Mouse (Mus musculus) frontal cortex, adult 2 months (tissue): ENCODE measurements around the gene Mb21d2. TPM values are rescaled to one million over a fixed set of nuclear protein-coding genes. Genes with fewer than 3 reads are reported as not detected.
A peak's percentile ranks its signal among the peaks of the same experiment; 100 is the strongest.

Source experiments
- DNase-seq, 2 experiments: peaks; one replicate each; pipeline ENCODE4 v3.0.0; 2022; ENCODE audit warnings: low spot score in 1 of 2; ENCODE audit errors: extremely low spot score in 1 of 2
- polyA plus RNA-seq: library from polyadenylated mRNA; depleted of rRNA; stranded (reverse); fragments of >200 nt; gene quantifications from 2 replicates; pipeline ENCODE4 v1.2.3, GENCODE M21; 2012

Mb21d2 gene
- polyA plus RNA-seq, 1 experiment = 20.1 TPM

DNA sequence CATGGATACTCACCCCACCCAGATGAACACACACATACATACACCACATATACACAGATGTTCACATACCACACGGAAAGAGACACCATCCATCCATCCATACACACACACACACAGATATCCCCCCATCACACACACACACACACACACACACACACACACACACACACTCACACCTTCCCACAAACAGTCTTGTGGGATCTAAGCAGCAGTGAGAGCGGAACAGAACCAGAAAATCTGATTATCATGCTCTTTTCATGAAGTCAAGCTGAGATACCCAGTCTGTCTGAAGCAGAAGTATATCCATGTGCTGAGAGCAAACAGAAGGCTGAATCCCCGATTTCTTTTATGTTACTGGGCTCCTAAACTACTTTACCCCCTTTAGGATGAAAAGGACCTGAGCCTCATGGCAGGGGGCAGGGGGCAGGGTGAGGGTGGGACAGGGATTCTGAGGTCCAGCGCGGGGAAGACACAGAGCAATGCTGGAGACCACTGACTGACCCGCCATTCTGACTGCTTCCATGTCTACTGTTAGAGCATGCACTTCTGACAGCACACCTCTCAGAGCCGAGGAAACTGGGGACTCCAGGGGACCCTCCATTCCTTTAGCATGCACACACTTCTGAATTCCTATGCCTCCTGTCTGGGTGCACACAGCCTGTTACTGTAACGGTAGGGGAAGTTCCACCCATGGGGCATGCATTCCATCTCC is 62.7 kb downstream of the Mb21d2 start:
- DNase-seq = no peak

DNA sequence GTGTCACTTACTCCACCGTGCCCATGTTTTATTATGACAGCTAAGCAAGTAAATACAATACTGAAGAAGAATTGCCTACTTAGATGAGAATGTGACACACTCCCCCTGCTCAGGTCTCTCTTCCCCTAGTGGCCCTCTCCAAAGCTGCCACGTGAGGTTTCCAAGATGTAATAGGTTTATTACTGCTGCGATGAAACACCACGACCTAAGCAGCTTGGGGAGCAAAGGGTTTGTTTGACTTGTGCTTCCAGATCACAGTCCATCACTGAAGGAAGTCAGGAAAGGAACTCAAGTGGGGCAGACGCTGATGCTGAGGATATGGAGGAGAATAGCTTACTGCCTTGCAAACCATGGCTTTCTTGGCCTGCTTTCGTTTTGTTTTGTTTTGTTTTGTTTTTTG is 65.9 kb downstream of the Mb21d2 start:
- no peak for DNase-seq

GRCm38 (mm10) chr16:28862093-28862492 is 67.4 kb downstream of the Mb21d2 start:
- no peak for DNase-seq

- DNase-seq = no peak
These were observed 69.8 kb downstream of the Mb21d2 start for GRCm38 (mm10) chr16:28859678-28860077.

- DNase-seq = no peak
These were observed 70.5 kb downstream of the Mb21d2 start for GRCm38 (mm10) chr16:28859009-28859288.

DNA sequence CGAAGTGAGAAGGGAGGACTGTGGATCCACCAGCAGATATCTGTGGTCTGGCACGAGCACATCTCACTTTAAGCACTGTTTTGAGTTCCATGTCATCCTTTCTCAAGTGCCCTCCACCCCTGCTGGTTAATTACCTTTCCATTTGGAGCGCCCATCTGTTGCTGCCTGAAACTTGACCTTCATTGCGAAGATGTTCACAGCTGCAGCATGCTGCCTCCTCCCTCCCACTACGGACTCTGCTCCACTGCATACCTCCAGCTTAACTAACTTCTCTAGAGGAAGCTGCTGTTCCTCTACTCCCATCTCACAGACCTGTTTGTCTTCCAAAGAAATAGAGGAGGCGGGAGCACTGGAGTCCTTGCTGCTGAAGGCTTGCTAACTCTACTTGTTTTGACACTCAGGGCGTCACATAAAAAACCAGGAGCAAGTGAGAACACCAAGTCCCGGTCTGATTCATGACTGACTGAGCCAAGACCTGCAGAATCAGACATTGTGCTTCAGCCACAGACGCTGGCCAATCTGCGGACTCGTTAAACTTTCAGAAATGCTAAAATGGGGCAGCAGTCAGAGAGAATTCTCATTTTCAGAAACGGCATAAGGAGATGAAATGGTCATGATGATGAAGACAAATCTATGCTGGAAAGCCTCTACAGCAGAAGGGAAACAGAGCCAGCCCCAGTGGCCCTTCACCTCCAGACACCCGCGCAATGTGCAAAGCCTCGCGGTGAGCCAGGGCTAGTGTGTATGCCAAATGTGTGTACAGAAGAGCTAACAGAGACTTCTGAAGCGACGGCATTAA is 71.1 kb downstream of the Mb21d2 start:
- no peak for DNase-seq

- no peak for DNase-seq
These were observed 78.1 kb downstream of the Mb21d2 start for GRCm38 (mm10) chr16:28851409-28851821.

DNA sequence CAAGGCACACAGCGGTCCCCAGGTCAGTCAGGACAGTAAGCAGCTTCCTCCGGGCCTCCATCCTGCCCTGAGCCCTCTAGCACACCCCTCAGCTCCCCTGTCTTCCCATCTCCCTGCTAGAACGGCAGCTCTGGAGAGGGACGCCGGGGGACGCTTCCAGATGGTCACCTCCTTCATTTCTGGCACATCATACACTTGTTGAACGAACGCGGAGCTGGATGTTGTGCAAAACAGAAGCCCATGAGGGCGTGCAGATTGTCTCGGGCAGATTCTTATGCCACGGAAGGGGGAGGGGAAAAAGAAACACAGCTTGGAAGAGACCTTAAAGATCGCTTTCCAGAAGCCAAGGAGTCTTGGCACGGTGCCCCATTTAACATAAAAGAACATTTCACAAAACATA is 78.6 kb downstream of the Mb21d2 start:
- peak in 1 of 2 experiments; percentile 48 for DNase-seq

- DNase-seq = no peak
These were observed 83.3 kb downstream of the Mb21d2 start for GRCm38 (mm10) chr16:28846123-28846522.

GRCm38 (mm10) chr16:28845336-28845735 is 84.1 kb downstream of the Mb21d2 start:
- DNase-seq = no peak

DNA sequence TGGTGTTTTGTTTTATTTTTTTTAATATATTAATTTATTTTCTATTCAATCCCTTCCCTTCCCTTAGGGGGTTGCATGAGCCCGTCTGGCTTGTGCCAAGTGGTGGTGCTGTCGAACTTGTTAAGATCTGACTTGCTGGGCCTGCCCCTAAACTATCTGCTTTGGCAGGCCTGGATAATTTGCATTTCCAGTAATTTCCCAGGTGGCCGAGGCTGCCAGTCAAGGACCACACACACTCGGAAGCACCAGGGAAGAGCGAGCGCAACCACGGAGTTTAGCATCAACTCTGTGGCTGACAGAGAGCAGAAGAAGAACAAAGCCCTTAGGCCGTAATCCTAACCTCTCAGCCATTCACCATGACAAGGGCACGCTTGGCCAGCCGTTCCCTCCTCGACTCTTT is 88.4 kb downstream of the Mb21d2 start:
- DNase-seq = peak in 1 of 2 experiments; percentile 32

GRCm38 (mm10) chr16:28840075-28840974 is 89.1 kb downstream of the Mb21d2 start:
- DNase-seq = peak in 1 of 2 experiments; percentile 90

- no peak for DNase-seq
These were observed 89.9 kb downstream of the Mb21d2 start for GRCm38 (mm10) chr16:28839575-28839974.

- peak in 1 of 2 experiments; percentile 89 for DNase-seq
These were observed 91.5 kb downstream of the Mb21d2 start for GRCm38 (mm10) chr16:28838016-28838415.

DNA sequence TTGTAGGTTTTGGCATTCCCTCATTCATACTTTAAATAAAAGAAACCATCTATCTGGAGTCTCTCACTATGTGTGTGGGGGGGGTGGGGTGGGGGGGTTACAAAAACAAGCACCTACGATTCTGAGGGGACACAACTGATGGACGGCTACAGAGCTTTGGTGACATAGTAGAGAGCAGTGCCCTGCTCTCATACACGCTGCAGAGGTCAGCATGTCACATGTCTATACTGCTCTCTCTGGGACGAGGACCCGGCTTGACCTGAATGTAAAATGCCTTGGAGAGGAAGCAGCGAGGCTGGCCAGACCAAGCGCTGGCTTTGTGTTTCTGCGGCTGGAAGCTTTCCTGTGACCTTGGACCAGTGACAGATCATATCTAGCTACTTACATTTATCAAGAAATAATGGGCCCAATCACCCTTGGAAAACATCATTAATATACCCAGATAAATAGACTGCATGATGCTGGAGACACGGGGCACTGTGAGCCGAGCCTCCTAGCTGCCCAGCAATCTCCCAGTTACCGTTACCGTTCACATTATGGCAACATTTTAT is 97.3 kb downstream of the Mb21d2 start:
- DNase-seq = no peak

- DNase-seq = no peak
These were observed 100.1 kb downstream of the Mb21d2 start for GRCm38 (mm10) chr16:28829263-28829955.

DNA sequence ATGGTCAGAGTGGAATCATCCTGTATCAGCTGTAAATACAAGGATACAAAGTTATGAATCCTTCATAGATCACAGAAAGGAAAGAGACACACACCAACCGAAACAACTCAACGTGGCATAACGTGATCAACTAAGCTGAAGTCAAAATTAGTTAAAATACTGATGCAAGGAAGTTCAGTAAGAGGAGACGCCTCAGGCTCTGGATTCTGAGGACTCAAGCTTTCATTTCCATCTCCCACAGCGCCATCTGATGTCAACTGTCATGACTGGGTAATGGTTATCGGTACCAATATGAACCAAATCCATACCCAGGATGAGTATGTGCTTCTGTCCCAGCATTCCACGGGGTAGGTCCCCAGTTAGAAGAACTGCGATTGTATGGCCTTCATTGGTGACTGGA is 104.7 kb downstream of the Mb21d2 start:
- no peak for DNase-seq

DNA sequence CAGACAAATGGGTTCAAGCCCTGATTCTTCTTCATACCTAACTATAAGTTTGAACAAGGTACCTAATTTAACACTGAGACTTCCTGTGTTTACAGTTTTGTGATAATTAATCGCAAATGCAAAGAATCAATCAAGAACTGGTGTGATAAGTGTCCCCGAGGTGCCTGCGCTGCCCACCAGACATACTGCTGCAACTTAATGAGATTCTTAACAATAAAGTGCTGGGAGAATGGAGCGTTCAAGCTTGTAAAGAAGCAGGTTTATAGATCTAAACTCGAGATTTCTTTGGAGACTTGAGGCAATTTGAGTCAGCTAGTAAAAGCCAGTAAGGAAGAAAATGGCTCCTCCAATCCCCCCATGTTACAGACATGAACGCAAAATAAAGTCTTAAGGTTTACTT is 107.7 kb downstream of the Mb21d2 start:
- DNase-seq = no peak

- no peak for DNase-seq
These were observed 110.7 kb downstream of the Mb21d2 start for GRCm38 (mm10) chr16:28818749-28819285.

- DNase-seq = no peak
These were observed 116.2 kb downstream of the Mb21d2 start for GRCm38 (mm10) chr16:28813290-28813689.
